Mouse (Mus musculus): ENCODE results near the gene Ccr1l1.
"Not testable (repeated sequence)": the region's sequence is repeated elsewhere in the genome, so short reads cannot be mapped to it uniquely, and the experiment has no call there.

Gene Ccr1l1

DNA sequence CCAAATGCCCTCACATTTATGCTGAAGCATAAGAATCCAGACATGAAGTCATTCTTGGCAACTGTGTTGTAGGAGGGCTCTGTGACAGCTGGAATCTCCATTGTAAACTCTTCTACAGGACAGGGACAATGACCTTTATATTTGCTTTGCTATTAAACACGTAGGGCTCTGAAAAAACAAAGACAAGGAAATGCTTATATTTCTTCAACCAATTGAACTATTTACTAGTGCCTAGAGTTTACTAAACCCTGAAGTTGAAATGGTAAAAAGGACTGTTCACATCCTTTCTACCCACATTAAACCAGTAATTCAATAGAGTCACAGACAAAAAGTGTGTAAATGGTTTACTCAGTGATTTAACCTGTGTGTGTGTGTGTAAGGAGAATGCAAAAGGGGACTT lies at the start of gene Ccr1l1:
TSS of gene Ccr1l1 (minus strand) at position 101 of the 400 bp plus-strand sequence.
- DNase-seq (ENCODE audit: low read depth, low spot score), result no peak

DNA sequence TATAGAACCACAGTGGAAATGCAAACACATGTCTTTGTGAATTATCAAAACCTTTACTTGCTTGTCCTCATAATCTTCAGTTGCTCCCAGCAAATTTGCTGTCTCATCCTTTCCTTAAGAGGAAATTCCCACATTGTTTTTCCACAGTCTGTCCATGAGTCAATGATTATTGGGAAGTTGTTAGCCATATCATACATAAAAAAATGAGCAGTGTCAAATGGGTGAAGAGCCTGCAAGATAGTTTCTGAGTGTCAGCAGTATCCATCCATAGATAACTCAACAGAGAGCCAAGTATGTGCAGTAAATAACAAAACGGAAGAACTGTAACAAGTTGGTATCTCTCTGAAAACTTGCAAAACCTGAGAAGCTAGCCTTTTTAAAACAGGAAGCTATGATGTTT lies 43.5 kb upstream of the Ccr1l1 start, which contains the start of gene Ccr3:
TSS of gene Ccr3 (plus strand) at position 301 of the 400 bp plus-strand sequence.
- DNase-seq (ENCODE audit: low read depth, low spot score), result no peak

DNA sequence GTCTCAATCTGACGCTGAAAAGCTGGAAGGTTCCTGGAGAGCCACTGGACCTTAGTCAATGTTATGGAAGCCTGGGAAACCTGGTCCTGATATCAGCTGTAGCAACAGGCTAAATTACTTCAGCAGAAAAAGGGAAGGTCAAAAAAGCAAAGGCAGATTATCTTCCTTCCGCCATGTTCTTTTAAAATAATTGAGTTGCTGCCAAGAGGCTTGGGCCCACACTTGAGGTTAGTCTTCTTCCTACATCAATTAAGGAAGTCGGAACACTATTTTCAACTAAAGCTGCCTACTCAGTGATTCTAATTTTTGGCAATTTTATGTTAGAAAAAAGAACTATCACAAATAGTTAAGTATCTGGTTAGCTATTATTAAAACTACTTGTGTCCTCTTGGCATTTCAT lies 41.7 kb upstream of the Ccr1l1 start:
- no peak for DNase-seq (ENCODE audit: low read depth, low spot score)

GRCm38 (mm10) chr9:124016048-124016447 lies 37.8 kb upstream of the Ccr1l1 start:
- no peak for DNase-seq (ENCODE audit: low read depth, low spot score)

- no peak for DNase-seq (ENCODE audit: low read depth, low spot score)
These were observed 36.9 kb upstream of the Ccr1l1 start for GRCm38 (mm10) chr9:124014985-124015652.

- no peak for DNase-seq (ENCODE audit: low read depth, low spot score)
These were observed 35.1 kb upstream of the Ccr1l1 start for GRCm38 (mm10) chr9:124013270-124013669.

DNA sequence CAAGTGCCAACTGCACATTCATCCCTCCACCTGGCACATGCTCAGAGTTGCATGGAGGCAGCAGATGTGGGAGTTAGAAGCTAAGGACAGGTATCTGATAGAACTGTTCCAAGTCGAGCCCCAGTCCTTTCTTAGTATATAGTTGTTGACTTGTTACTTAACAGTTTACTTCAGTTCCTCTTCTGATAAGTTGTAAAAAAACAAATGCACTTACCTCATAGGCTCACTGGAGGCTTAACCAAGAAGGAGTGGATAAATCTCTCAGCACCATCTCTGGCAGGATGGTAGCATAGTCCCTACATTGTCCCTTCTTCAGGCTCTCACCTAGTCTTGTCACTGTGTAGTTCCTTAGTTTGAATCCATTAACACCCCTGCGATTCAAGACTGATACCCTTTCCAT lies 34.5 kb upstream of the Ccr1l1 start:
- no peak for DNase-seq (ENCODE audit: low read depth, low spot score)

GRCm38 (mm10) chr9:123999784-124000183 lies 21.6 kb upstream of the Ccr1l1 start:
- DNase-seq (ENCODE audit: low read depth, low spot score), result no peak

DNA sequence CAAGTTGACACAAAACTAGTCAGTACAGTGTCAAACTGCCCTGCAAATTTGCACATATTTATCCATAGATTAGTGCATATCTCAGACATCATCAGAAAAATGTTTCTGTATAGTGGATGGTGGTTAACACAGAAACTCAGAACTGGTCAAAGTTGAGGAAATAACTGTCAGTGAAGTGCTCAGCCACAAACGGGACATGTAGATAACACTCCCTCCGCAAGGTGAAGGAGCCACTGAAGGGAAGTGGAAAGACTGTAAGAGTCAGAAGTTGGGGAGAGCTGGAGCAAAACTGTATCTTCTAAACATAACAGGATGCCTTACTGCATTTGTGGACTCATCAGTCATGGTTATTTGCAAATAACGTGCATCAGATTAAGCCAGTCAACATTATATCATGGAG lies 19.5 kb upstream of the Ccr1l1 start:
- no peak for DNase-seq (ENCODE audit: low read depth, low spot score)

GRCm38 (mm10) chr9:123991312-123991906 lies 13.2 kb upstream of the Ccr1l1 start:
- no peak for DNase-seq (ENCODE audit: low read depth, low spot score)

DNA sequence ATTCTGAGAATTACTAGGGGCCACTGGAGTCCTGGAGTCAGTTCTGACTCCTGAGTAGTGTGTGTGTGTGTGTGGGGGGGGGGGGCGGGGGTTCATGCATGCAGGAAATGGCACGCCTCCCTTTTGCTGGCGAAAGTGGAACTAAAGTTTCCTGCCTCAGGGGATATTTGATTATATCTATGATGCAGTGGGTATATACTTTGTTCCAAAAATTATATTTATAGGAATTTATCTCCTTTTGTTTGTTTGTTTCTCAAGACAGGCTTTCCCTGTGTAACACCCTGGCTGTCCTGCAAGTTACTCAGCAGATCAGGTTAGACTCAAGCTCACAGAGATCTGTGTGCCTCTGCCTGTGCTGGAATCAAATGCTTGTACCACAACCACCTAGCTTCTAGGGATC lies 11.5 kb upstream of the Ccr1l1 start:
- DNase-seq (ENCODE audit: low read depth, low spot score), result no peak

GRCm38 (mm10) chr9:123986217-123986616 lies 8.0 kb upstream of the Ccr1l1 start:
- DNase-seq (ENCODE audit: low read depth, low spot score), result no peak

GRCm38 (mm10) chr9:123984943-123985342 lies 6.7 kb upstream of the Ccr1l1 start:
- no peak for DNase-seq (ENCODE audit: low read depth, low spot score)

DNA sequence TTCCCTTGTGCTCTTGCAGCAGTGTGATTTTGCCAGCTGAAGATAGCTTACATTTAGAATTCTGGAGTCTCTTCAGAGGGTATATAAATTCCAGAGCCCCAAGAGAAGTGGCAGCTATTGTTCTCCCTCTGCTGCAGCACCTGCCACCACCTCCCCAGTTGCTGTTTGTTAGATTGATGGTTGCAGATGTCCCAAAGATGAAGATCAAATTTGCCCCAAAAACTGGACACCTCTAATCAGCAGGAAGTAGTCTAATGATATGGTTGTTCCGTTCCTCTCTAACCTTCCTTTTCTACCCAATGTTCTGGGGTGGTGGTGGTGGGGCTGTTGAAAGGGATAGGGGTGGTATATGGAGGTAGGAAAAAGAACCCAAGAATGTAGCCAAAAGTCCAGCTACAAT lies 4.5 kb upstream of the Ccr1l1 start:
- DNase-seq (ENCODE audit: low read depth, low spot score), result no peak

GRCm38 (mm10) chr9:123981909-123982308 lies 3.7 kb upstream of the Ccr1l1 start:
- no peak for DNase-seq (ENCODE audit: low read depth, low spot score)

- not testable (repeated sequence) for DNase-seq (ENCODE audit: low read depth, low spot score)
These were observed 2.8 kb upstream of the Ccr1l1 start for GRCm38 (mm10) chr9:123980858-123981475.

DNA sequence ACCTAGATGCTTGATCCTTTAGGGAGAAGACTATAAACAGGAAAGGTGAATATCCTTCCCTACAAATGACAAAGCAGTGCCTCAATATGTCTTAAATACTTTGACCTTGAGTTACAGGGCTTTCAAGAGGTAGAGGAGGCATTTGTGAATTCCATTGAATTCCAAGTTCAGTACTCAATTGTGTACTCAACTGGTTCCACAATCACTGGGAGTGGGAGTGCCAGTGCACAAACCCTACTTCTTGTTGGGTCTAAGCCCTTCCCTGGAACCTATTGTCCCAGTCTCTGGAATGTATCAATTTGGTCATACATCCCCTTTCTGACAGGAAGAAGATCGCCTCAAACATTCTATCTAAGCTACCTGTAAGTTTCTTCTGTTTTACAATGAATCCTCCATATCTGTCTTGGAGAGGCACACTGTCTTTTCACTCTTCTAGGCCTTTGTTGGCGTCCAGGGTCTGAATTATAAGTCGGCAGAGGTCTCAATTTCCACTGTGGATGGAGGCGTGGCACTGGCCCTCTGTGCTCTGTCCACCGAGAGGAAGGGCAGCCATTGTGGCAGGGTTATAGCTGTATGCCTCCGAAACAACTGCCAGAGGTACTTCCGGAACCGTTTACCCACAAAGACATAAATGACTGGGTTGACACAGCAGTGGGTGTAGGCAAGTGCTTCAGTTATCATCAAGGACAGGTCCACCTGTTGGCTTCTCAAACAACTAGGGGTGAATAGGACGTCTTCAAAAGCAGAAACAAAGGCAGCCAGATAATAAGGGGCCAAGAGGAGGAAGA lies 1.1 kb downstream of the Ccr1l1 start:
- DNase-seq (ENCODE audit: low read depth, low spot score), result no peak

GRCm38 (mm10) chr9:123975630-123976029 lies 2.6 kb downstream of the Ccr1l1 start:
- no peak for DNase-seq (ENCODE audit: low read depth, low spot score)

GRCm38 (mm10) chr9:123968290-123968912 lies 9.8 kb downstream of the Ccr1l1 start, which contains the start of gene Ccr1:
Ccr1 (minus strand) TSS chr9:123968692.
- no peak for DNase-seq (ENCODE audit: low read depth, low spot score)

DNA sequence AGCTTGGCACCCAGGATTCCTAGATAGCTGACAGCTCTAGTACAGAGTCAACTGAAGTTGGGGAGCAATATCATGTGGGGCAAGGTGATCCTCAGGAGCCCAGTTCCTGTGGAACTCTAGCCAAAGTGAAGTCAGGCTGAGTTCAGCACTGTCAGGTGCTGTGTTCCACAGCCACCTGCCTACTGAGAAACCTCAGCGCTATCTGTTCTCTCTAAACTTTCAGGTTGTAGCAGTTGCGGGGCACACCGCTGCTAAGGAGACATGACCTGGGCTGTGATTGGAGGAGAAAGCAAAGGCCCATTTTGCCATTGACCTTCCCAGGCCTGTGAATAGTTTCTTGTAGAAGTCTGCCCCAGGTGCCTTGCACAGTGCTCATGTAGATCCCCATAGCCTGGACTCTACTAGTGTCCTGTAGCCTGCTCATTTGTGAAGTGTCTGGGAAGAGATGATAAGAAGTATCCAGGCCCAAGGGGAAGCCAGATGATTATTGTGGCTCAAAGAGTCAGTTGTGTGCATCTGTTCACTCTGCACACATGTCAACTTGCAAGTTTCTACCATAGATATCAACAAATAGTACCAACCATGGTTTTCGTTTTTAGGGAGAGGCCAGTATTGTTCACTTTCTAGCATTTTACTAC lies 11.2 kb downstream of the Ccr1l1 start:
- not testable (repeated sequence) for DNase-seq (ENCODE audit: low read depth, low spot score)

DNA sequence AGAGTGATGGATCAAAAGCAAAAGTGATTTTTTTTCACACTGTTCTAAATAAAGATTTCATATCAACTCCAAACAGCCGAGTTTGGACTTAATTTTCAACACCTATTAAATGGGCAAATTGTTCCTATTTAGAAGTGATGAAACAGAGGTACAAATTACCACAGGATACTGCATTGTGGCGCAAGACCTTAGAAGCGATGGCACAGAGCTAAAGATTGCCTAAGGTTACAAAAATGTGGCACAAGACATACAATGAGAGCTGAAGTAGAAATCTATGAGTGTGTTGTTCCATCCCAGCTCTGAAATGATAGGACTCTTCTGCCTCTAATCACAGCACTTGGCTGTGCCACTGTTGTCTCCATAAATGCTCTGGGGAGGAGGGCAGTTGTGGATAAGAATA lies 13.4 kb downstream of the Ccr1l1 start:
- no peak for DNase-seq (ENCODE audit: low read depth, low spot score)

All from forelimb bud, embryonic 11.5 days (tissue).